Mouse (Mus musculus): ENCODE results near the gene Olfr403.
"Not testable (repeated sequence)": the region's sequence is repeated elsewhere in the genome, so short reads cannot be mapped to it uniquely, and the experiment has no call there.

The Olfr403 gene

GRCm38 (mm10) chr11:74185949-74186348 is at the start of gene Olfr403:
Gene Olfr403, plus strand, starts transcription at chr11:74186249.
- DNase-seq = no peak

GRCm38 (mm10) chr11:74140001-74140400 is 46.0 kb upstream of the Olfr403 start:
- not testable (repeated sequence) for DNase-seq

- DNase-seq = no peak
Measured at GRCm38 (mm10) chr11:74145866-74146265, 40.2 kb upstream of the Olfr403 start.

- DNase-seq = no peak
Measured at GRCm38 (mm10) chr11:74153229-74153628, 32.8 kb upstream of the Olfr403 start, which contains the start of gene Olfr402. Gene Olfr402, plus strand, starts transcription at chr11:74153529.

- DNase-seq = no peak
Measured at GRCm38 (mm10) chr11:74168771-74169170, 17.3 kb upstream of the Olfr403 start.

- no peak for DNase-seq
Measured at GRCm38 (mm10) chr11:74183168-74183567, 2.9 kb upstream of the Olfr403 start.

GRCm38 (mm10) chr11:74183745-74184144 is 2.3 kb upstream of the Olfr403 start:
- DNase-seq = no peak

GRCm38 (mm10) chr11:74211279-74211678 is 25.2 kb downstream of the Olfr403 start, which contains the start of gene Olfr43:
Gene Olfr43, minus strand, starts transcription at chr11:74211379.
- DNase-seq = no peak

- DNase-seq = no peak
Measured at GRCm38 (mm10) chr11:74241201-74241600, 55.2 kb downstream of the Olfr403 start.

All from cerebellum, adult 8-10 months (tissue).